Mouse (Mus musculus) embryonic facial prominence, embryonic 13.5 days (tissue): Measurements from ENCODE around the gene Runx1. TPM values are rescaled to one million over a fixed set of nuclear protein-coding genes. Genes with fewer than 3 reads are reported as not detected.

Experiments used
- ATAC-seq: fragments of 200-750 bp; cut with Nextera tagmentation; 2 replicates; pipeline ENCODE4 v1.8.0; 2017; ENCODE audit warnings: low read depth; ENCODE audit not compliant: insufficient number of reproducible peaks, insufficient read depth, low FRiP score, low TSS enrichment
- H3K27ac ChIP-seq: fragments of 300-500 bp; sonication (generic); 2 replicates; pipeline ENCODE4 v1.5.1; 2015; ENCODE audit warnings: moderate library complexity, mild to moderate bottlenecking, inconsistent platforms
- H3K27me3 ChIP-seq: fragments of 300-500 bp; sonication (generic); 2 replicates; pipeline ENCODE4 v1.6.1; 2015; ENCODE audit warnings: mild to moderate bottlenecking, inconsistent platforms
- H3K36me3 ChIP-seq: fragments of 300-500 bp; sonication (generic); 2 replicates; pipeline ENCODE4 v1.6.1; 2015; ENCODE audit warnings: mild to moderate bottlenecking, inconsistent platforms
- H3K4me1 ChIP-seq: fragments of 300-500 bp; sonication (generic); 2 replicates; pipeline ENCODE4 v1.6.1; 2015; ENCODE audit warnings: inconsistent platforms
- H3K4me2 ChIP-seq: fragments of 300-500 bp; sonication (generic); 2 replicates; pipeline ENCODE4 v1.6.1; 2015; ENCODE audit warnings: moderate library complexity, mild to moderate bottlenecking, inconsistent platforms
- H3K4me3 ChIP-seq: fragments of 300-500 bp; sonication (generic); 2 replicates; pipeline ENCODE4 v1.5.1; 2015; ENCODE audit warnings: mild to moderate bottlenecking, inconsistent platforms
- H3K9ac ChIP-seq: fragments of 300-500 bp; sonication (generic); 2 replicates; pipeline ENCODE4 v1.6.1; 2015; ENCODE audit warnings: mild to moderate bottlenecking, inconsistent platforms
- H3K9me3 ChIP-seq: fragments of 300-500 bp; sonication (generic); 2 replicates; pipeline ENCODE4 v1.6.1; 2016; ENCODE audit warnings: inconsistent platforms
- WGBS: fragments of 180-500 bp; shearing (Covaris S2); methylation state at CpG from one replicate; pipeline ENCODE4 v1.1.7; 2015; ENCODE audit warnings: mixed read lengths; 5-methylcytosine and 5-hydroxymethylcytosine counted together
- polyA plus RNA-seq: library from polyadenylated mRNA; unstranded; fragments of >200 nt; fragmentation: Nextera tagmentation; extraction: Ambion mirVana; gene quantifications from 2 replicates; pipeline ENCODE4 v1.2.1, GENCODE M21; 2015

Runx1 gene
- polyA plus RNA-seq, 1 experiment from 2014 or later, result 19.3 TPM

GRCm38 (mm10) chr16:92740541-92740940 is 85.4 kb downstream of the Runx1 start:
- Histone ChIP-seq H3K4me2 (no peak overlapping the region), H3K4me3 (no peak overlapping the region), H3K36me3 (no peaks in the 10 kb centered on the region), H3K4me1 (peaks cover 58% of the 10 kb centered on the region), H3K9ac (no peak overlapping the region), H3K9me3 (no peaks in the 10 kb centered on the region), H3K27me3 (no peaks in the 10 kb centered on the region), H3K27ac (peak overlapping the region; percentile 39; the same call in 1 of the 2 replicates)
- no peak for ATAC-seq
- 45% methylated on average over 9 of the region's 9 CpGs for WGBS

- Histone ChIP-seq H3K36me3 (no peaks in the 10 kb centered on the region), H3K4me3 (no peak overlapping the region), H3K27me3 (no peaks in the 10 kb centered on the region), H3K4me1 (peaks cover 53% of the 10 kb centered on the region), H3K27ac (peak overlapping the region; percentile 39; the same call in 1 of the 2 replicates), H3K4me2 (no peak overlapping the region), H3K9ac (no peak overlapping the region), H3K9me3 (no peaks in the 10 kb centered on the region)
- 33% methylated on average over 12 of the region's 12 CpGs for WGBS
- no peak for ATAC-seq
Measured at GRCm38 (mm10) chr16:92739997-92740396, 86.0 kb downstream of the Runx1 start.

- 58% methylated on average over 7 of the region's 7 CpGs for WGBS
- H3K27ac ChIP-seq, result 0 out of 2 replicates have a peak overlapping the region, but pooled peaks have one; percentile 40
Measured at GRCm38 (mm10) chr16:92739071-92739793, 86.7 kb downstream of the Runx1 start.

GRCm38 (mm10) chr16:92738476-92739010 is 87.4 kb downstream of the Runx1 start:
- 22% methylated on average over 11 of the region's 11 CpGs for WGBS
- H3K27me3 ChIP-seq, result no peaks in the 10 kb centered on the region

More at GRCm38 (mm10) chr16:92739071-92739793, 86.7 kb downstream of the Runx1 start:
- Histone ChIP-seq H3K27me3 (no peaks in the 10 kb centered on the region), H3K4me3 (no peak overlapping the region), H3K4me1 (peaks cover 46% of the 10 kb centered on the region), H3K36me3 (no peaks in the 10 kb centered on the region), H3K9me3 (no peaks in the 10 kb centered on the region), H3K9ac (no peak overlapping the region), H3K4me2 (peak overlapping the region; percentile 32; the same call in 1 of the 2 replicates)
- no peak for ATAC-seq

GRCm38 (mm10) chr16:92726870-92727269 is 99.1 kb downstream of the Runx1 start:
- WGBS, result 87% methylated on average over 9 of the region's 9 CpGs
- H3K27me3 ChIP-seq, result 0 out of 2 replicates have a peak, but pooled peaks cover 5% of the 10 kb centered on the region
- no peaks in the 10 kb centered on the region for H3K9me3 ChIP-seq
- no peak overlapping the region for H3K4me2 ChIP-seq
- H3K4me3 ChIP-seq, result no peak overlapping the region
- peaks cover 10% of the 10 kb centered on the region; the same call in 1 of the 2 replicates for H3K4me1 ChIP-seq
- H3K36me3 ChIP-seq, result no peaks in the 10 kb centered on the region
- H3K9ac ChIP-seq, result no peak overlapping the region
- H3K27ac ChIP-seq, result no peak overlapping the region
- no peak for ATAC-seq

More at GRCm38 (mm10) chr16:92738476-92739010, 87.4 kb downstream of the Runx1 start:
- peak overlapping the region; percentile 32 for H3K4me2 ChIP-seq
- H3K27ac ChIP-seq, result 0 out of 2 replicates have a peak overlapping the region, but pooled peaks have one; percentile 40
- H3K9ac ChIP-seq, result no peak overlapping the region
- H3K36me3 ChIP-seq, result no peaks in the 10 kb centered on the region
- ATAC-seq, result 0 out of 2 replicates have a peak, but pooled peaks have one; percentile 26
- peaks cover 39% of the 10 kb centered on the region for H3K4me1 ChIP-seq
- H3K9me3 ChIP-seq, result no peaks in the 10 kb centered on the region
- no peak overlapping the region for H3K4me3 ChIP-seq

GRCm38 (mm10) chr16:92724526-92724925 is 101.4 kb downstream of the Runx1 start:
- Histone ChIP-seq H3K4me1 (peaks cover 20% of the 10 kb centered on the region), H3K36me3 (no peaks in the 10 kb centered on the region), H3K9me3 (no peaks in the 10 kb centered on the region), H3K27me3 (0 out of 2 replicates have a peak, but pooled peaks cover 5% of the 10 kb centered on the region), H3K4me2 (no peak overlapping the region), H3K4me3 (no peak overlapping the region), H3K9ac (no peak overlapping the region), H3K27ac (no peak overlapping the region)
- 86% methylated on average over 3 of the region's 3 CpGs for WGBS
- ATAC-seq, result no peak

- WGBS, result 52% methylated on average over 10 of the region's 10 CpGs
- Histone ChIP-seq H3K9me3 (no peaks in the 10 kb centered on the region), H3K27me3 (peaks cover 5% of the 10 kb centered on the region), H3K4me3 (no peak overlapping the region), H3K27ac (peak overlapping the region; percentile 86), H3K36me3 (no peaks in the 10 kb centered on the region), H3K4me2 (no peak overlapping the region), H3K4me1 (peaks cover 40% of the 10 kb centered on the region), H3K9ac (no peak overlapping the region)
- ATAC-seq, result no peak
Measured at GRCm38 (mm10) chr16:92720678-92721077, 105.3 kb downstream of the Runx1 start.

GRCm38 (mm10) chr16:92719725-92720124 is 106.2 kb downstream of the Runx1 start:
- no peak overlapping the region for H3K4me2 ChIP-seq
- WGBS, result 35% methylated on average over 6 of the region's 6 CpGs
- no peaks in the 10 kb centered on the region for H3K9me3 ChIP-seq
- peak; percentile 60 for ATAC-seq
- H3K27ac ChIP-seq, result peak overlapping the region; percentile 86
- peaks cover 40% of the 10 kb centered on the region for H3K4me1 ChIP-seq
- no peak overlapping the region for H3K4me3 ChIP-seq
- no peaks in the 10 kb centered on the region for H3K36me3 ChIP-seq
- peaks cover 9% of the 10 kb centered on the region for H3K27me3 ChIP-seq
- no peak overlapping the region for H3K9ac ChIP-seq

- Histone ChIP-seq H3K4me2 (no peak overlapping the region), H3K36me3 (no peaks in the 10 kb centered on the region), H3K4me1 (peaks cover 32% of the 10 kb centered on the region), H3K27ac (no peak overlapping the region), H3K4me3 (no peak overlapping the region), H3K9me3 (no peaks in the 10 kb centered on the region), H3K9ac (no peak overlapping the region), H3K27me3 (peaks cover 12% of the 10 kb centered on the region)
- WGBS, result 44% methylated on average over 15 of the region's 15 CpGs
- no peak for ATAC-seq
Measured at GRCm38 (mm10) chr16:92715599-92716483, 110.1 kb downstream of the Runx1 start.

GRCm38 (mm10) chr16:92710161-92710560 is 115.8 kb downstream of the Runx1 start:
- Histone ChIP-seq H3K4me3 (no peak overlapping the region), H3K27ac (no peak overlapping the region), H3K27me3 (peaks cover 4% of the 10 kb centered on the region; the same call in 1 of the 2 replicates), H3K4me1 (peaks cover 39% of the 10 kb centered on the region), H3K36me3 (no peaks in the 10 kb centered on the region), H3K4me2 (no peak overlapping the region), H3K9ac (no peak overlapping the region), H3K9me3 (no peaks in the 10 kb centered on the region)
- ATAC-seq, result no peak
- WGBS, result 19% methylated on average over 1 of the region's 1 CpGs

GRCm38 (mm10) chr16:92708718-92709117 is 117.2 kb downstream of the Runx1 start:
- no peak overlapping the region for H3K4me2 ChIP-seq
- no peak overlapping the region for H3K9ac ChIP-seq
- H3K4me1 ChIP-seq, result peaks cover 39% of the 10 kb centered on the region
- no peak overlapping the region for H3K4me3 ChIP-seq
- H3K27ac ChIP-seq, result no peak overlapping the region
- H3K36me3 ChIP-seq, result no peaks in the 10 kb centered on the region
- ATAC-seq, result no peak
- 0 out of 2 replicates have a peak, but pooled peaks cover 3% of the 10 kb centered on the region for H3K27me3 ChIP-seq
- WGBS, result 70% methylated on average over 4 of the region's 4 CpGs
- H3K9me3 ChIP-seq, result no peaks in the 10 kb centered on the region
